ENCODE assay signal across 22 mouse cellular contexts in the genomic region with DNA sequence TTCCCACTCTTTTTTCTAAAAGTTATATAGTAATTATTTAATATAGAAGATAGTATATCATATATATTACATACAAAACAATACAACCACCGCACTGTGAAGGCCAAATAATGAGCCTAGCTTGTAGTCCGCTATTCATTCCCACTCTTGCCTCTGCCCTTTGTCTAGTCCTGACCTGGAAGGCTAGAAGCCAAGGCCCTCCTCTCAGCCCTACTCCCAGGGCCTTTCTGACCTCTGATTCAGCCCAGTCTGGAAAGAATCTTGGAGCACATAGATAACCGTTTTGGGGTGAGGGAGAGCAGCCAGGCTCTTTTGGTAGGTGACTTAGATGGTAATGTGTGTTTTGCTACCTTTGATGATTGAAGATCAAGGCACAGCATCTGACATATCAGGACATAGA. TPM values are rescaled to one million over a fixed set of nuclear protein-coding genes. Genes with fewer than 3 reads are reported as not detected.
DNase-seq lines count a peak whose midpoint lies in the region.
"Had no signal": no experiment of that assay in that cellular context is flagged by ENCODE, and none has a peak within 500 bp of the region (broad histone marks: within the 10 kb centered on the region; RNA-seq: fewer than 3 reads in every experiment).

No protein-coding gene starts in this region.

- peaks cover 10% of the 10 kb centered on the region for H3K4me1 ChIP-seq in brown adipose tissue, adult 24 weeks (ENCODE audit: control insufficient read depth, insufficient read depth, insufficient read length, low read length)
- H3K4me1 ChIP-seq: embryonic facial prominence, embryonic 10.5 days; embryonic facial prominence, embryonic 13.5 days; forebrain, embryonic 12.5 days; hindbrain, embryonic 12.5 days; hindbrain, embryonic 15.5 days had no signal

- DNase-seq in adrenal gland, postnatal 14 days = peak; percentile 42
- DNase-seq in adrenal gland, postnatal 25 days = no peak
- peak; percentile 32 for DNase-seq in kidney, adult 9 months
- DNase-seq in kidney, adult 11 months = no peak
- peak; percentile 76 for DNase-seq in adipocyte (ENCODE audit: low spot score)
- DNase-seq: adrenal gland, adult 8-10 months; cerebellum, adult 11-12 months; cerebellum, adult 8-10 months; cerebellum, postnatal 10 days; cerebellum, postnatal 36 days; embryo, embryonic 11 days; gastrocnemius, adult 2 months; gastrocnemius, postnatal 14 days; heart, adult 11 months had no signal

- peak overlapping the region; percentile 82 for H3K27ac ChIP-seq in brown adipose tissue, adult 24 weeks (replicated peaks; ENCODE audit: low read depth, low read length)
- H3K27ac ChIP-seq: embryonic facial prominence, embryonic 10.5 days; embryonic facial prominence, embryonic 13.5 days; forebrain, embryonic 12.5 days; gastrocnemius, adult 2 months; hindbrain, embryonic 12.5 days; hindbrain, embryonic 15.5 days had no signal

- H3K4me3 ChIP-seq in brown adipose tissue, adult 24 weeks (ENCODE audit: insufficient read depth, low read depth, low read length) = no peak overlapping the region
- H3K4me3 ChIP-seq: embryonic facial prominence, embryonic 10.5 days; embryonic facial prominence, embryonic 13.5 days; erythroblast, embryonic 14.5 days; forebrain, embryonic 12.5 days; gastrocnemius, adult 2 months; hindbrain, embryonic 12.5 days; hindbrain, embryonic 15.5 days had no signal

RNA-seq across cellular contexts. Expression of a gene that starts 20.9 kb away (rescaled TPM):
- 163 and 182 TPM in 2 replicates for total RNA-seq in adrenal gland, postnatal 14 days (2021)
- total RNA-seq in adrenal gland, postnatal 25 days (2021) = 62.3 and 98.6 TPM in 2 replicates
- polyA plus RNA-seq in brown adipose tissue, adult 24 weeks (2012; ENCODE audit: insufficient read depth, insufficient read length, missing spikeins) = 473 and 1,174 TPM in 2 replicates
- total RNA-seq: MEL had no signal

RNA-seq across cellular contexts. Expression of a gene that starts 30.1 kb away (rescaled TPM):
- 26.4 and 82.7 TPM in 2 replicates for total RNA-seq in adrenal gland, postnatal 14 days (2021)
- total RNA-seq in adrenal gland, postnatal 25 days (2021) = 71.0 and 74.2 TPM in 2 replicates
- 219 and 423 TPM in 2 replicates for polyA plus RNA-seq in brown adipose tissue, adult 24 weeks (2012; ENCODE audit: insufficient read depth, insufficient read length, missing spikeins)
- total RNA-seq: MEL had no signal
- polyA plus RNA-seq: erythroblast, embryonic 14.5 days; forebrain, embryonic 12.5 days had no signal

Comparison
In these comparisons a context has a peak if more than half of its experiments do, and no peak if none do; other contexts are left out.
1. DNase-seq: peak in adrenal gland, postnatal 14 days (single experiment), kidney, adult 9 months (single experiment) and adipocyte (single experiment); none in adrenal gland, postnatal 25 days (single experiment) and kidney, adult 11 months (single experiment).